Mouse (Mus musculus): ENCODE measurements around the gene Acp5. TPM values are rescaled to one million over a fixed set of nuclear protein-coding genes. Genes with fewer than 3 reads are reported as not detected.
A peak's percentile ranks its signal among the peaks of the same experiment; 100 is the strongest.

Acp5 gene
- total RNA-seq, 1 experiment from 2014 or later: 24.2 TPM

DNA sequence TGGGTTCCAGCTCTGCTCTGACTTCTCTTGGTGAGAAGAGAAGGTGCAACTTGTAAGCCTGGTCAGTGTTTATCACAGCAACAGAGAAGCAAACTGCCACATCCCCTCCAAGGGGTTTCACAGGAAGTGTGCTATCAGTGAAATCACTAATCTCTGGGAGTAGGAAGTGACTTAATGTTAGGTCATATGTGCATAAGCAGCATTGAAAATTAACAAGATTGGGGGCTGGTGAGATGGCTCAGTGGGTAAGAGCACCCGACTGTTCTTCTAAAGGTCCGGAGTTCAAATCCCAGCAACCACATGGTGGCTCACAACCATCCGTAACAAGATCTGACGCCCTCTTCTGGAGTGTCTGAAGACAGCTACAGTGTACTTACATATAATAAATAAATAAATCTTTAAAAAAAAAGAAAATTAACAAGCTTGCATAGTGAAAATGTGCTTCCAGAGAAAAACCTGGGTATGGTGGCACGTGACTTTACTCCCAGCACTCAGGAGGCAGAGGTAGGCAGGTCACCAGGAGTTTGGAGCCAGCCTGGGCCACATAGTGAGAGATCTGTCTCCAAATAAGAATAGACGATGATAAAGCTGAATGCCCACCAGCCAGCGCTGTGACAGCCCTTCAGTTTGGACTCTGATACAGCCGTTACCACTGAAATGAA, 8.9 kb upstream of the Acp5 start:
- 0 out of 2 replicates have a peak, but pooled peaks have one; percentile 15 for ATAC-seq (replicated peaks; ENCODE audit: insufficient number of reproducible peaks, low FRiP score, low TSS enrichment, poor library complexity, severe bottlenecking)

GRCm38 (mm10) chr9:22143108-22144037, 7.9 kb upstream of the Acp5 start:
- peak; percentile 62; the same call in 1 of the 2 replicates for ATAC-seq (replicated peaks; ENCODE audit: insufficient number of reproducible peaks, low FRiP score, low TSS enrichment, poor library complexity, severe bottlenecking)

DNA sequence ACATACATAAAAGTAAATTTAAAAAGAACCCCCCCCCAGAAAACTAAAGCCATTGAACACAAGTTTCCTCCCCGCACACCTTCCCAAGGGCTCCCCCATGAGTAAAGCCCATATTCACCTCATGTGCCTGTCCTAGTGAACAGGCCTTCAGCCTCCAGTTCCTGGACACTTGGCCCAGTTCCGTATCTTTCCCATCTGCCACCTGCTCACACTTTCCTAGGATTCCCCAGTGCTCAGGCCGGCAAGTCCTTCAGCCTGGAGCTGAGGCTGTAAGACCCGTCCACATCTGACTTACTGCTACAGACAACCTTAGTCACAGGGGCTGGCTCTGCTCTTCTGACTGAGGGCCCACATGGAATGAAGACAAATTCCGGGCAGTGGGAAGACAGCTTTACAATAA, 4.2 kb upstream of the Acp5 start:
- ATAC-seq (replicated peaks; ENCODE audit: insufficient number of reproducible peaks, low FRiP score, low TSS enrichment, poor library complexity, severe bottlenecking): no peak

DNA sequence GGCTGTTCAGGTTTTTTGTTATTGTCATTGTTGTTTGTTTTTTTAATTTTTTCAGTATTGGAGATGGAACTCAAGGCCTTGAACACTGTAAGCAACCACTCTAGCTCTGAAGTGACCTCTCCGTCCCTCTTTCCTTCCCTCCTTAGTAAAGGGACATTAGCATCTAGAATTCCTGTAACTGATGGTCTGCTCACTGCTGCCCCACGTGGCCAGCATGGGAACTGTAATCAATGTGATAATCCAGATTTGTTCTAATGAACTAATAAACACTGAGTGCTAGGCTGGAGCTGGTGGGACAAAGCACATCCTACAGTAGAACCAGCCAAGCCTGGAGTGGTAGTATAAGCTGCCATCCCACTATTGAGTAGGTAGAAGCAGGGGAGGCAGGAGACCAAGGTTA, 3.0 kb upstream of the Acp5 start:
- ATAC-seq (replicated peaks; ENCODE audit: insufficient number of reproducible peaks, low FRiP score, low TSS enrichment, poor library complexity, severe bottlenecking): peak; percentile 59; the same call in 1 of the 2 replicates

- no peak for ATAC-seq (replicated peaks; ENCODE audit: insufficient number of reproducible peaks, low FRiP score, low TSS enrichment, poor library complexity, severe bottlenecking)
Observed at GRCm38 (mm10) chr9:22136765-22137547, 1.4 kb upstream of the Acp5 start.

DNA sequence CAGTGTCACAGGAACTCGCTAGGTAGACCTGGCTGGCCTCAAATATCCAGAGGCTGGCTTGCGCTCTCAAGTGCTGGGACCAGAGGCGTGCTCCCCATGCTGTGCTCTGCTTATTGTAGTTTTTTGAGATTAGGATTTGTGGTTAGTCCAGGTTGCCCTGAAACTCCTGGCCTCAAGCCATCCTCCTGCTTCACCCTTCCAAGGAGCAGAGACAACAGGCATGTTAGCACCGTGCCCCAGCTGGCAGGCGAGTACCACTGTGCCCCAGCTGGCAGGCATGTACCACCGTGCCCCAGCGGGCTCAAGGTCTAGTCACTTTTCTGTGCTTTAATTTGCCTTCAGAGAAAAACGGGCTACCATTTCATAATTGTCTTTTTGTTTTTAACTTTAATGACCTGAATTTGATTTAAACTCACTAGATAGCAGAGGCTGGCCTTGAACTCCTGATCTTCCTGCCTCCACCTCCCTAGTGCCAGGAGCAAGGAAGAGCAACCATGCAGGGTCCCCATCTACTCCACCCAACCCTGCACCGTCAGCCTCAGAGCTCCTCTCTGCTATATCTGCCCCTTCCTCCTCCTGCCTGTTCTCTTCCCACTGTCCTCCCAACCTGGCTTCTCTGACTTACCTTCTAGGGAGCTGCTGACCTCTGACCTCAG, 395 bp downstream of the Acp5 start:
- no peak for ATAC-seq (replicated peaks; ENCODE audit: insufficient number of reproducible peaks, low FRiP score, low TSS enrichment, poor library complexity, severe bottlenecking)

DNA sequence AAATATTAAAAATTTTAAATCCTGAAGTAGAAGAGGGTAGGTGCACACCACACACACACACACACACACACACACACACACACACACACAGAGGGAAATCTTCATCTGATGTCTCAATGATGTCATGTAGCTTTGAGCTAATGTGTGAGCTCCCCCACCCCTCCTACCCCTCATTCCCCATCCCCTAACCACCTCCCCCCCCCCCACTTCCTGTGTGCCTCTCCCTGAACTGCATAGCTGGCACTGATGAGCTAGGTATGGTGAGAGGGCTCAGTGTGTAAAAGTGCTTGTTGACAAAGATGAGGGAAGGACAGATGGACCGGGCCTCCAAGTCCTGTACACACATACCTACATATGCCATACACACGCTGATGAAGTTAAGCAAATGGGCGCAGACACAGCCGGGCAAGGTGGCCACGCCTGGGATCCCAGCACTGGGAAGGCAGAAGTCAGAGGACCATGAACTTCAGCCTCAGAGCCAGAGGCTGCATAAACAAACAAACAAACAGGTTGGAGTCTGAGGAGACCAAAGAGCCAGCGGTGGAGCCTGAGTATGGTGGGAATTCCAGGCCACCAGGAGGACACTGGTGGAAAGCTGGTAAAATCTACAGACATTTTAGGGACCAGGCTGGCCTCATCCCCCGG, 1.1 kb downstream of the Acp5 start:
- no peak for ATAC-seq (replicated peaks; ENCODE audit: insufficient number of reproducible peaks, low FRiP score, low TSS enrichment, poor library complexity, severe bottlenecking)

DNA sequence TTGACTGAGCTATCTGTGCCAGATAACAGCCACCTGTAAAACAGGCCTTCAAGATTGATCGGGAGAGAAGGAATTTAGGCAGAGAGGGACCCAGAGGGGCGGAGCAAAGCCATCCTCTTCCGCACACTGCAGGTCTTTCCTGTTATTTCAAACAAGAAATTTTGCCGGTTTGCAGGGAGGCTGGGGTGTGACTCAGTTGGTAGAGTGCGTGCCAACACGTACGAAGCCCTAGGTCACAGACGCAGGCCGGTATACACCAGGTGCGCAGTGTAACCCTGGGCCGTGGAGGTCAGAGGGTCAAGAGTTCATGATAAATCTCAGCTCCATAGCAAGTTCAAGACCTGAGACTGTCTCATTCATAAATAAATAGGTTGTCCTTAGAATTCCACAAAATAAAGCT, 3.3 kb downstream of the Acp5 start:
- ATAC-seq (replicated peaks; ENCODE audit: insufficient number of reproducible peaks, low FRiP score, low TSS enrichment, poor library complexity, severe bottlenecking): no peak

- ATAC-seq (replicated peaks; ENCODE audit: insufficient number of reproducible peaks, low FRiP score, low TSS enrichment, poor library complexity, severe bottlenecking): peak; percentile 76
Observed at GRCm38 (mm10) chr9:22131226-22131981, 4.1 kb downstream of the Acp5 start.

- peak; percentile 73 for ATAC-seq (replicated peaks; ENCODE audit: insufficient number of reproducible peaks, low FRiP score, low TSS enrichment, poor library complexity, severe bottlenecking)
Observed at GRCm38 (mm10) chr9:22125246-22126027, 10.1 kb downstream of the Acp5 start.

- ATAC-seq (replicated peaks; ENCODE audit: insufficient number of reproducible peaks, low FRiP score, low TSS enrichment, poor library complexity, severe bottlenecking): no peak
Observed at GRCm38 (mm10) chr9:22124169-22124568, 11.3 kb downstream of the Acp5 start.

- peak; percentile 20; the same call in 1 of the 2 replicates for ATAC-seq (replicated peaks; ENCODE audit: insufficient number of reproducible peaks, low FRiP score, low TSS enrichment, poor library complexity, severe bottlenecking)
Observed at GRCm38 (mm10) chr9:22123069-22123609, 12.4 kb downstream of the Acp5 start.

GRCm38 (mm10) chr9:22122005-22122404, 13.5 kb downstream of the Acp5 start:
- peak; percentile 34 for ATAC-seq (replicated peaks; ENCODE audit: insufficient number of reproducible peaks, low FRiP score, low TSS enrichment, poor library complexity, severe bottlenecking)

GRCm38 (mm10) chr9:22121545-22121944, 14.0 kb downstream of the Acp5 start:
- ATAC-seq (replicated peaks; ENCODE audit: insufficient number of reproducible peaks, low FRiP score, low TSS enrichment, poor library complexity, severe bottlenecking): no peak

DNA sequence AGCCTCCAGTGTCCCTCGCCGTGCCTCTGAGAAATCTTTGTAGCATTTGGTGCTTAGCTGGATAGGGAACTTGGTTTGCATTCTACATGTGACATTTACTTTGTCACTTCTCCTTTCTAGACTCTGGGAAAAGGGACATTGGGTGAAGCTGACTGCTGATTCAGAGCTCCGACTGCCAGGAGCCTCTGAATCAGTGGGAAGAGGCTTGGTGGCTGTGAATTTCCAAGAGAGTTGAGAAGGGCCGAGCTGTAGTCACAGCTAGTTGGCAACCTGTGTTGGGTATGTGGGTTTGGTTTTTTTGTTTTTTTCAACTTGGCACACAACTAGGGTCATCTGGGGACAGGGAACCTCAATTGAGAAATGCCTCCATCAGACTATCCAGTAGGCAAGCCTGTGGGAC, 16.0 kb downstream of the Acp5 start:
- peak; percentile 62 for ATAC-seq (replicated peaks; ENCODE audit: insufficient number of reproducible peaks, low FRiP score, low TSS enrichment, poor library complexity, severe bottlenecking)

DNA sequence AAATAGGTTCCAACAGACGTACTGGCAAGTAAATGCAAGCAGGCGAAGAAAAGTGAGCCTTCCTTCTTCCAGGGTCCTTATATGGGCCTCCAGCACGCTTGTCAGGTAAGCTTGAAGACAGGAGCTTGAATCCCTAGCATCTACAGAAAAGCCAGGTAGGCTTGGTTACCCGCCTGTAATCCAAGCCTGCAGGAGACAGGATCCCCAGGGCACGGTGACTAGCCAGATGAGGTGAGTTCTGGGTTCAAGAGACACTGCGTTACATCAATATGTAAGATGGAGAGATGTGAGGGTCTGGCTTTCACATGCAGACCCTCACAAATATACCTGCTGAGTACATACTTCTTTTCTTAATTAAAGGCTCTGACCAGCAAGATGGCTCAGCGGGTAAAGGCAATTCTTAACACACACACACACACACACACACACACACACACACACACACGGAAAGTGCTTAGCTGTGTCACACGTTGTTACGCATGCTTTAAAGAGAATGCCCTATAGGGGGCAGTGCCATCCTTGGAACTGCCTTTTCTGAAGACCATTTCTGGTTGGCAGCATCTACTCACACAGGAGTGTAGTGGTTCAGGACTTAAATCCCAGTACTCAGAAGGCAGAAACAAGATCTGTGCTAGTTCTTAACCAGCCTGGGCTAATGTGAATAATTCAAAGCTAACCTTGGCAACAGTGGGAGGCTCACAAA, 17.6 kb downstream of the Acp5 start:
- ATAC-seq (replicated peaks; ENCODE audit: insufficient number of reproducible peaks, low FRiP score, low TSS enrichment, poor library complexity, severe bottlenecking): peak; percentile 58

Measured in monocyte, adult 5-6 weeks (primary cell).